Mouse (Mus musculus): Measurements from ENCODE around the gene Pon2.

DNA sequence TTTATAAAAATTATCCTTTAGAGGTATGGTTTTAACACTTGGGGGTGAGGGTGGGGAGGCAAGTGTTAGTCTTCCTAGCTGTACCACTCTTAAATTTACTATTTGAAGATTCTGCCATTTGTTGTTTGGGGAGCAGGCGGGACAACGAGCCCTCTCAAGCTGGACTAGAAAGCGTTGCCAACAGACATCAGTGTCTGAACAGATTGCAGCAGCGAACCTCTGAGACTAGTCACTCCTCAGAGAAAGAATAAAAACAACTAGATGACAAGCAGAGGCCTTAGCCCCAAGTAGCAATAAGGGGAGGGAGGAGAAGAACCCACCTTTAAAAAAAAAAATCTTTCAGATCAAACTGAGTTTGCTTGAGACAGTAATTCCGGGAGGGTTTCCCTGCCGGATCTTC lies 43.0 kb downstream of the Pon2 start:
- TF ChIP-seq CTCF (IDR thresholded peaks at IDR 0.05; ENCODE audit: low read depth), result no peak
- no peak for TF ChIP-seq EP300 (optimal IDR thresholded peaks at IDR 0.05)
